Mouse (Mus musculus) adrenal gland, adult 18-20 months (tissue): ENCODE results near the gene Gm38392. TPM values are rescaled to one million over a fixed set of nuclear protein-coding genes. Genes with fewer than 3 reads are reported as not detected.
A peak's percentile ranks its signal among the peaks of the same experiment; 100 is the strongest.
"Not testable (repeated sequence)": the region's sequence is repeated elsewhere in the genome, so short reads cannot be mapped to it uniquely, and the experiment has no call there.

ENCODE experiments used
- DNase-seq, 2 experiments: peaks; one replicate each; pipeline ENCODE4 v3.0.0; 2021 to 2022; ENCODE audit warnings: low spot score in 2 of 2
- long read RNA-seq, 2 experiments: library from polyadenylated mRNA; stranded (forward); transcript quantifications; one replicate each; pipeline ENCODE4 v2.0.0; 2021
- total RNA-seq, 2 experiments: library from RNA; stranded (reverse); gene quantifications; 1 replicate in 1 of 2; 2 replicates in 1 of 2; pipeline ENCODE4 v1.2.3; 2021

Gm38392 gene
- total RNA-seq = 1 to 10 TPM in 1 of 2 experiments, under 1 TPM in 1; 0.58 to 1.0 TPM
- long read RNA-seq, experiment 1, partial matches to known transcripts = 1 of 1 reads
- long read RNA-seq, experiment 1, other reads (novel, unspliced or antisense) = 0 of 1 reads
- long read RNA-seq, experiment 2, partial matches to known transcripts = 0 of 1 reads
- long read RNA-seq, experiment 2, other reads (novel, unspliced or antisense) = 1 of 1 reads

- no peak for DNase-seq
Observed at GRCm38 (mm10) chr3:88287110-88287509, at the start of gene Gm38392. Gm38392 (minus strand) TSS chr3:88287210.

DNA sequence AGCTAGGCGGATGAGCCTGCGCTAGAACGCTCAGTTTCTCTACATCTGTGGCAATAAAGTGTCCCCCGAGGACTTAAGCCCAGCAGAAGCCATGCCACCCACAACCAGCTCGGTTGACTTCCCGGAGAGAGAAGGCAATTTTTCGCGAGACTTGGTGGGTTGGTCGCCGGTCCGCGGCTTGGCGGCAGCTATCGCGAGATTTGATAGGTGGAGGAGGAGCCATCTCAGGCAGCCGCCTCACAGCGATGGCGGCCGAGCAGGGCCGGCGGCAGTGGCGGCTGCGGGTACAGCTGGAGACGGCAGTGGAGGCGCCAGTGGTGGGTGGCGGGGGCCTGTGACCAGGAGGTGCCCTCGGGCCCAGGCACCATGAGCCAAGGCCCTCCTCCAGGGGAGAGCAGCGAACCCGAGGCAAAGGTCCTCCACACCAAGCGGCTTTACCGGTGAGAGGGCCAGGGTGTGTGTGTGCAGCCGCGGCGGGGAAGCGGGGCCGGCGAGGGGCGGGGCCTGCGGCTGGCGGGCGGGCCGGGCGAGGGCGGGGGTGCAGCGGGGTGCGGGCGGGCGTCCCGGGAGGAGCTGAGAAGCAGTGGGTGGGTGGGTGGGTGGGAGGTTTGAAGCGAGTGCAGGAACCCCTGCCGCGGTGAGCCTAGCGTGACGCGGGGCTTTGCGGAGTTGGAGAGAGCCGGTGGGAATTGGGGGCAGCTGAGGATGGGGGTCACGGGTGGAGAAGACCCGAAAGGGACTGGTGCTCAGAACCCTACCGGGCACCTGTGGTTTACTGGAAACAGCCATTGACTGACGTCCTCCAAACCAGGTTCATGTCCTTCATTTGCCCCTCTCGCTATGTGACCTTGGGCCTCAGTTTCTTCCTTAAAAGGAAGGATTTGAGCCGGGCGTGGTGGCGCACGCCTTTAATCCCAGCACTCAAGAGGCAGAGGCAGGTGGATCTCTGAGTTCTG lies 49.3 kb upstream of the Gm38392 start, which contains the start of the genes Tmem79 and Smg5:
Gene Tmem79, minus strand, starts transcription at position 91 of the 956 bp plus-strand sequence.
Gene Smg5, plus strand, starts transcription at position 203 of the 956 bp plus-strand sequence.
- DNase-seq = peak; percentile 93 to 97

DNA sequence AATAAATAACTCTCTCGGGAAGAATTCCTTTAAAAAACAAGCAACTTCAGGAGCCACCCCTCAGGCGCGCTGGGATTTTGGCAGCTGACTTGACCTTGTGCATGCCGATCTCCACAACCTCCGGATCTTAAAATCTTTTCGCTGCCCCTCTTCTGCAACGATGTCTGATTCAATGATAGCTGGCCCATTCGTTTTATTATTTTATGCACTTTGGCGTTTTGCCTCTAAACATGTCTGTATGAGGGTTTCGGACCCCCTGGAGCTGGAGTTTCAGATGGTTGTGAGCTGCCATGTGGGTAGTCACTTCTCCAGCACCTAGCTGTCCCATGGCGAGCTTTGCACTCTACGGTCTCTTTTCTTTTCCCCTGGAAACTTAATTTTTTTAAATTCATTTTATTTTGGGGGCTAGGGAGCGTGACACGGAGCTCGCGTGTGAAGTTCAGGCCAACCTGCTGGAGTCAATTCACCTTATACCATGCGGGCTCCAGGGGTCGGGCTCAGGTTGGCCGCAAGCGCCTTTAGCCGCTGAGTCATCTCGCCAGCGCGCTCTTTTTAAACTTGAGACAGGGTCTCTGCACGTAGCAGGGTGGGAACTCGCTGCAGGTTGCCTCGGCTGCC lies 48.5 kb upstream of the Gm38392 start:
- DNase-seq = peak in 1 of 2 experiments; percentile 33

GRCm38 (mm10) chr3:88334902-88335435 lies 48.0 kb upstream of the Gm38392 start:
- no peak for DNase-seq

GRCm38 (mm10) chr3:88334029-88334658 lies 47.1 kb upstream of the Gm38392 start:
- no peak for DNase-seq

DNA sequence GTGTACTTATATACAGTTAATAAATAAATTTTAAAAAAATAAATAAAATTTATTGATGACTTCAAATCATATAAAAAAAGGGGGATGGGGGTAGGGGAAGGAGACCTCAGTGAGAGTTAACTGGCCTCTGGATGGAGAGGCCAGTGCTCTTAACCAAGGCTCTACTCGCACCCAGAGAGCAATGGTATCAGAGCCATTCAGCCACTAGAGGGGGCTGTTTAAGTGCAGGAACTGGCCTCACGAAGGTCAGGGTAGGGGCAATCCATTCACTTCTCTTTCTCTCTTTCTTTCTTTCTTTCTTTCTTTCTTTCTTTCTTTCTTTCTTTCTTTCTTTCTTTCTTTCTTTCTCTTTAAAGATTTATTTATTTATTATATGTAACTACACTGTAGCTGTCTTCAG lies 44.3 kb upstream of the Gm38392 start:
- peak in 1 of 2 experiments; percentile 61 for DNase-seq

DNA sequence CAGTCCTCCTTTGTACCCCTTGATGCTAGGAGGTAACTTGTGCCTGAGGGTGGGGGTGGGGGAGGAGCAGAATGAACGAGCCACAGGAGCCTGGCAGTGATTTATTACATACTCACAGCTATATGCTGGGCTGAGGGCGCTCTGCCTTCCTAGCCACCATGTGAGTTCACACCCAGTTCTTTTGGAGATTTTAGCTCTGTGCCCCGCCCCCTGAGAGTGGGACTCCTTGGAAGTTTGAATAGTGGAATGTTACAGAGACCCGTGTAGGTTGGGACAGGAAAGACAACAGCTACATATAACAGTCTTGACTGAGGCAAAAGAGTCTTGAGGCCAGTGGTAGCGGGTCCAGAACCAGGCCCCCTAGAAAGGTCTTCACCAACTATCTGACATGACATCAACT lies 41.9 kb upstream of the Gm38392 start:
- no peak for DNase-seq

DNA sequence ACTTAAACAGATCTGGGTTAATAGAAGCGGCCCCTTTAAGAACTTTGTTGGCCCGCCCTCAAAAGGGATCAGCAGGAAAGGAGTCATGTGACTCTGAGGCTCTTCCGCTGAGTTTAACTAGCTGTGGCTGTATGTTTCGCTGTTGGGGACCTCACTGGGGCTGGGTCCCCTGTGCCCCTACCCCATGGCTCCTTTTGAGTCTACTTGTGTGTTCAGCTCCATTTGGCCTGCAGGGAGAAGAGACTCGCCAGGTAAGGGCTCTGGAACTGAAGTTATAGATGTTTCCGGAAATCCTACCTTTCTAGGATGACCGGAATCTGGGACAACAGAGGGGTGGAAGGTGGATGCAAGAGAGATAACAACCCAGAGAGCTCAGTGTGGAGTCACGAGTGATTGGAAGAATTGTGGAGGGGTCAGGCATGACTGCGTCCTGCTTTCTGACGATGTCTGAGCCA lies 38.0 kb upstream of the Gm38392 start, which contains the start of gene Glmp:
Gene Glmp, plus strand, starts transcription at position 73 of the 455 bp plus-strand sequence.
- peak; percentile 42 to 43 for DNase-seq

DNA sequence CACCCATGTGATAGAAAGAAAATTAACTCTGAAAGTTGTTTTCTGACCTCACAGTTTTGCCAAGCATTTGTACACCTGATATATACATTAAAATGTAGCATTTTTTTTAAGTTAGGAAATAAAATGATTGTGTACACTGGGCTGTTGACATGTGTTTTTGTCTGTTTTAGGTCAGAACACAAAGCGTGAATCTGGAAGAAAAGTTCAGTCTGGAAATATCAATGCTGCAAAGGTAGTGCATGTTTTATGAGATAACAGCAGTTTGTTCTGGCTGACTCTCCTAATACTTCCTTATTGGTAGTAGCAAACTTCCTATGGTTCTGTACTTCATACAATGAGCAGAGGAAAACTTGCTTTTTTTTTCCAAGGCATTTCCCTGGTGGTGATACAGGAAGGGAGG lies 12.2 kb upstream of the Gm38392 start:
- no peak for DNase-seq

GRCm38 (mm10) chr3:88297321-88297851 lies 10.4 kb upstream of the Gm38392 start:
- no peak for DNase-seq

- DNase-seq = peak; percentile 85 to 86
Observed at GRCm38 (mm10) chr3:88296561-88297318, 9.7 kb upstream of the Gm38392 start, which contains the start of the genes Tsacc and Cct3. Tsacc (minus strand) TSS chr3:88296999. Cct3 (plus strand) TSS chr3:88297116.

DNA sequence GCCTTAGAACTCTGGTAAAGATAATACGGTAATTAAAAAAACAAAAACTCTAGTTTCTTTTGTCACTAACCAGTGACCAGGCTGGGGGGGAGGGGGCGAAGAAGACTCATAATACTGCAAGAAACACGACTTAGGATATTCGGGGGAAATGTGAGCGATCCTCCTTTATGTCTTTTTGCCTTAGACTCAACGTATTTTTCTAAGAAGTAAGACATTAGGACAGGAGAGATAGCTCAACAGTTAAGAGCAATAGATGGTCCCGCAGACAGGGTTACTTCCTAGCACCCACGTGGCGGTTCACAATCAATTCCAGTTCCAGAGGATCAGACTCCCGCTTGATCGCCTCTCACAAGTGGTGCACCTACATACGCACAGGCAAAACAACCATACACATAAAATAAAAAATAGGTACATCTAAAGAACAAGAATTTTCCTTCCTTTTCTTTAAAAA lies 9.1 kb upstream of the Gm38392 start:
- no peak for DNase-seq

- not testable (repeated sequence) for DNase-seq
Observed at GRCm38 (mm10) chr3:88295272-88295671, 8.3 kb upstream of the Gm38392 start.

- DNase-seq = peak in 1 of 2 experiments; percentile 27
Observed at GRCm38 (mm10) chr3:88291970-88292369, 5.0 kb upstream of the Gm38392 start.

DNA sequence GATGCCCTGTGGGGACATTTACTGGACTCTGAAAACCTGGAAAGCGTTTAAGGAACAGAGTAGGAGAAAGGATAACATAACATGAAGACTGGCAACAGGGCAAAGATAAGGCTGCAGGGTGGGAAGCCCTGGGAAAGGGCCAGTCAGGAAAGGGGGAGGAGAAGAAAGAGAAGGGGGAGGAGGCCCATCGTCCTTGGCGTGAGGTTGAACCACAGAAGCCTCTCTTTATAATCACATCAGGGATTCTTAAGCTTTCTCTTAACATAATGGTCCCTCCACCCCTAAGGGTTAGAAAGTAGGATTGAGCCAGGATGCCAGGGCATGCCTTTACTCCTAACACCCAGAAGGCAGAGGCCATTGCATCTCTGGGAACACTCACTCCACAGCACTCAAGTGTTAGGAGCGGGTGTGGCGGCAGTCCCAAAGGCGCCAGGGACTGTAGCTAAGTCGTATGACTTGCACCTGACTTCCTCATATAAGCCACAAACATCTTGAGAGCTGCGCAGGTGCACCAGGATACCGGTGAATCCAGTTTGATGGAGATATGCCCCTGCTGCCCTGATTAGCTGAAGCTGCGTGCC lies 1.2 kb upstream of the Gm38392 start:
- not testable (repeated sequence) for DNase-seq

DNA sequence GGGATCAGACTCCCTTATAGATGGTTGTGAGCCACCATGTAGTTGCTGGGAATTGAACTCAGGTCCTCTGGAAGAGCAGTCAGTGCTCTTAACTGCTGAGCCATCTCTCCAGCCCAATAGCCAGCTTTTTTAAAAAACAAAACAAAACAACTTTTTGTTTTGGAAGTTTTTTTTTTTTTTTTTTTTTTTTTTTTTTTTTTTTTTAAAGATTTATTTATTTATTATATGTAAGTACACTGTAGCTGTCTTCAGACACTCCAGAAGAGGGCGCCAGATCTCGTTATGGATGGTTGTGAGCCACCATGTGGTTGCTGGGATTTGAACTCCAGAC lies 1.5 kb downstream of the Gm38392 start:
- DNase-seq = not testable (repeated sequence)

DNA sequence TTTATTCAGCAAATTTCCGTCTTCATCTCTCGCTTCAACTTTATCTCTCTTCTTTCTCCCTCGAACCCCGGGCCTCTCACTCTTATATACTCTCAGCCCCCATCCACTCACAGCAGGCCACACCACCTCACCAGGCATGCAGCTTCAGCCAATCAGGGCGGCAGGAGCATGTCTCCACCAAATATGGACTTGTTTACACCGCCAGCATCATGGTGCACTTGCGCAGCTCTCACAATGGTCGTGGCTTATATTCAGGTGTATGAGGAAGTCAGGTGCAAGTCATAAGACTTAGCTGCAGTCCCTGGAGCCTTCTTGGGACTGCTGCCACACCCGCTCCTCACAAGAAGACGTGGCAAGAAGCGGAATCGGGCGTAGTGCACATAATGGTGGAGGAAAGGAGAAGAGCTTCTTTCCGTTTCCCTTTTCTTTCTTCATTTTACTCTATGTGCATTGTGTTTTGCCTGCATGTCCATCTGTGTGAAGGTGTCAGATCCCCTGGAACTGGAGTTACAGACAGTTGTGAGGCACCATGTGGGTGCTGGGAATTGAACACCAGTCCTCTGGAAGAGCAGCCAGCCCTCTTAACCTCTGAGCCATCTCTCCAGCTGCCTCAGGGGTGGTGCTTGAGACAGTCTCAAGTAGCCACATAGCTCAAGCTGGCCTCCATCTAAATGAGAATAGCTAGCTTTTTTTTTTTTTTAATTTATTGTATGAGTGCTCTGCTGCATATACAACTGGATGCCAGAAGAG lies 2.0 kb downstream of the Gm38392 start:
- DNase-seq = not testable (repeated sequence)
